Mouse (Mus musculus) adrenal gland, postnatal 25 days (tissue): ENCODE results near the gene Susd3. TPM values are rescaled to one million over a fixed set of nuclear protein-coding genes. Genes with fewer than 3 reads are reported as not detected.
A peak's percentile ranks its signal among the peaks of the same experiment; 100 is the strongest.

Source experiments
- DNase-seq: peaks from one replicate; pipeline ENCODE4 v3.0.0; 2021; ENCODE audit warnings: mixed read lengths
- total RNA-seq: library from RNA; stranded (reverse); gene quantifications from 2 replicates; pipeline ENCODE4 v1.2.3, GENCODE M21; 2021

The Susd3 gene
- total RNA-seq, 1 experiment from 2014 or later = 0.43 TPM

DNA sequence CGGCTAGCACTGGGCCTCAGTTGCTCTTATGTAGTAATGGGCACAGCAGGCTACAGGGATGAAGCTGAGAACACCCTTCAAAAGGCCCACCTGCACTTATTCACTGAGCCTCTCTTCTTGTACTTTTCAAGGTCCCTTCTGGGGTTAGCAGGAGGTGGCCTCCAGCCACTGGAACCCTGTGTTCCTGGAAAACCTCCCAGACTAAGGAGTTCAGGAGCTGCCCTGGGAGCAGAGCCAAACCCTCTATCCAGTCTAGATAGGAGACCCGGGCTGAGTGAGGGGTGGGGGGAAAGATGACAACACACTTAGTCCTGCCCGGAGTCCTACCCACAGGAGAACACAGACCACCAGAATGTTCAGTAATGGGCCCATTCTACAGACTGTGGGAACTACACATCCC lies 2.5 kb downstream of the Susd3 start:
- DNase-seq = peak; percentile 28

DNA sequence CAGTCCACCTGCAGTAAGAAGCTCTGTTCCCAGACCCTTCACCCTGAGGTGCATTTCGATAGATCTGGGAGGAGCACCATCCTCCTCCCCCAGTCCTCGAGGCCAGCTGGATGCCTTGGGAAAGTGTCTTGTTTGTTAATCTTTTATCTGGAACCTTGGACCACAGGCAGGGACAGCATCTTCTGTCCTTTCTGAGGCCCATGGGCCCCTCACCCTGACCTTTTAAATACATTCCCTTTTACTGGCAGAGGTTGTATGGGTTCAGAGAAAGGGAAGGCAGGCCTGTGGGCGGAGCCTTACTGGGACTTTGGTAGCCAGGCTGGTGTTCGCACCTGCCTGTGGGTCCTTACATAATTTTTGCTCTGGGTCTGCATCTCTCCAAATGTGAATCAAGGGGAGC lies 3.3 kb downstream of the Susd3 start:
- no peak for DNase-seq

DNA sequence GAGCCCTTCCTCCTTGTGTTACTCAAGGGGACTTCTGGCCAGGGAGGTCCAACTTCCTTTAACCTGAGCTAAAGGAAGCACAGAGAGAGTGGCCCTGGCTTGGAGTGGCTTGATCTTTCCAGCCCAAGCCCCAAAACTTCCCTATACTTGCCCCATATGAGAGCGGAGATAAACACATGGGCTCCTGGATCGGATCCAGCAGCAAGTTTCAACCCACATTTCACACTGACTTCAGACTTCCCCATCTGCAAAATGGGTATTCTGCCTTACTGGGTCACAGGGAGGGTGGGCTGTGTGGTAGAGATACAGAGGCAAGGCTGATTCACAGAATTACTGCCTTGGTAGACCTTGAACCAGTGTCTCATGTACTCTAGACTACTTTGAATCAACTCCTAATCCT lies 5.0 kb downstream of the Susd3 start:
- DNase-seq = no peak

DNA sequence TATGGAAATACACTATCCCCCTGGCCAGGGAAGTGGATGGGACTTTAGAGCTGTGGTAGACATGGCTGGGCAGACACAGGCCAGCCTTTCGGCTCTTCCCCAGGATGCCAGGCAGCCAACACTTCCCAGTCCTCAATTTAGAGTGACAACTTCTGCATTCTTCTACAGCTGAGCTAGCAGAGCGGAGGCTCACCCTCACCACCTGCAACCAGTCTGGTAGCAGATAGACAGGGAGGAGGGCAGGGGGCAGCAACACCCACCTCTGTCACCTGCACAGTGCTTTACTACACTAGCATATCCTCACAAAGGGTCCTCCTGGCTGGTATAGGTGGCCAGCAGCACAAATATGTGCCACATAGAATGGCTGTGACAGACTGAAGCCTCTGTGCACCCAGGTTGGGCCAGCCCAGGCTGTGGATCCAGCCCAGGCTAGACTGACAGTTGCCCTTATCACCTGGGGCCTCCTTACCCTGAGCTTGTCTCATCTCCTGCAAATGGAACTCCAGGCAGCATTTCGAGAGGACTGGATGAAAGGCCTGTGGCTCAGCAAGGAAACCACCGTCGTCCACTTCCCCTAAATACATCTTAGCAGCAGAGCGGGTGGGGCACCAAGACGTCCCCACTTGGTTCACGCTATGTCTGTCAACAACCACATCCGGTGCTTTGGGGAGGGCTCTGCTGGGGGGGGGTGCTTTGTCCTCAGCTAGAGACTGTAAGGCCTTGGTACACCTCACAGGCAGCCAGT lies 6.0 kb downstream of the Susd3 start:
- DNase-seq = no peak

DNA sequence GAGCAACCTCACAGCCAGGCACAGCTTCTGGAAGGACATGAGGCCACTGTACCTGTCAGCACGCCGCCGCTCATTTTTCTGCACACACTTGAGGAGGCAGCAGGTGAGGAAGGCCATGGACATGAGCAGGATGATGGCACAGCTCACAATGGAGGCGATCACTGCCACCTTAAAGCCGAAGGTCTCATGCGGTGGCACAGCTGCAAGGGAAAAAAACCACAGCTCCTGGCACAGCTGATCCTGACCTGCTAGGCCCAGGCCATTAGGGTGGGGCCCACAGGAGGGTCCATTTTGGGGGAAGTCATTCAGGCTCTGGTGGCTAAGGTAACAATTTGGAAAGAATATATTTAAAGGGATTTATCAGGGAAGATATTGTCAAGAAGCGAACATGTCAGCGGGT lies 9.8 kb downstream of the Susd3 start:
- no peak for DNase-seq

DNA sequence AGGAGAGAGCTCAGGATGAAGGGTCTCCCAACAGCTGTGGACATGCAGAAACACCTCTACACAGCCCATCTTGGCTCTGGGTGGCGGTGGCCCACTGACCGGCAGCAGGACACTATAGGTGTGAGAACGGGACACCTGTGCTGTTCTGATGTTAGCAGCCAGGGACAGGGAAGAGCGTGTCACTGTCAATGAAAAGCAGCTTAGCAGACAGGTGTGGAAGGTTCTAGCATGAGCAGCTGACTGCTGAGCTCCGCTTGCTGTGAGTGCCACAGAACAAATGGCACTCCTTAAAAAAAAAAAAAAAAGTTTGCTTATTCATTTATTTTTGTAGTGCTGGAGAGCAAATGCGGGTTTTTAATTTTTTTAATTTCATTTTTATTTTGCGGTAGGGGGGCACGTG lies 10.9 kb downstream of the Susd3 start:
- DNase-seq = no peak

DNA sequence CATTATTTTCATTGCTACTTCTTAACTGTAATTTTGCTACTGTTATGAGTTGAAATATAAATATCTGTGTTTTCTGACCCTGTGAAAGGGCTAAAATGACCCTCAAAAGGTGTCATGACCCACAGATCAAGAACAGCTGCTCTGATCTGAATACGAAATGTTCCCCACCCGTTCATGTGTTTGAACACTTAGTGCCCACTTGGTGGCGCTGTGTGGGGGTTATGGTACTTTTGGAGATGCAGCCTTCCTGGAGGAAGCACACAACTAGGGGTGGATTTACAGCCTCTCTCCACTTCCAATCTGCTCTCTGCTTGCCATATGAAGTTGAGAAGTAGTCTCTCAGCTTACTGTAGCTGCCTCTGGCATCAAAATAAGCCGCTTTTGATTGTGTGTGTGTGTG lies 13.8 kb downstream of the Susd3 start:
- no peak for DNase-seq

DNA sequence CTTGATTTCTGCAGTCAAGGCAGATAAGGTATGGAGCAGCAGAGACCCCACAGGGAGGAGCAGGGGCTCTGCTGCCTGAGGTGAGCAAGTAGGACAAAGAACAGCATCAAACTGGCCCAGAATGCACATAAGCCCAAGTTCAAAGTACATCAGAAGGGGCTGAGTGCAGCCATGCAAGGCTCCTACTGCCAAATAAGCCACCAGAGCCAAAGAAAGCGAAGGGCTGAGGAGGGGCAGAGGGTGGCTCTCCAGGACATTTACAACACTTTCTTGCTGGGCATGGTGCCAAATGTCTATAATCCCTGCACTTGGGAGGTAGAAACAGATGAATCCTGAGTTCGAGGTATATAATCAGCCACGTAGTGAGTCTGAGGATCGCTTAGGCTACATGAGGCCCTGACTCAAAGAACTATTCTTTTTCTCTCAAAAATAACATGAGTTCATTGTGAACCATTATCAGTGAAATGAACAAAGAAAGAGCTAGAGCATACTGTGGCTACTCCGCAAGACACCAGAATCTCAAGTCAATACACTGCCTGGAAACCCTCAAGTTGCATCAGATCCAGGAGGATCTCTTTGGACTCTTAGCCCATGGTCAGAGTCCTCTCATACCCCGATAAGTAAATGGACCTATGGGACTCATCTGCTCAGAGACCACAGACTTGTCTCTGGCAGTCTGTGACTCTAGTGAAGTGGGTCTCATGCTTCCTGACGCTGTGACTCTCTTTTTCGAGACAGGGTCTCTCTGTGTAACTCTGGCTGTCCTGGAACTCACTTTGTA lies 14.5 kb downstream of the Susd3 start:
- no peak for DNase-seq

DNA sequence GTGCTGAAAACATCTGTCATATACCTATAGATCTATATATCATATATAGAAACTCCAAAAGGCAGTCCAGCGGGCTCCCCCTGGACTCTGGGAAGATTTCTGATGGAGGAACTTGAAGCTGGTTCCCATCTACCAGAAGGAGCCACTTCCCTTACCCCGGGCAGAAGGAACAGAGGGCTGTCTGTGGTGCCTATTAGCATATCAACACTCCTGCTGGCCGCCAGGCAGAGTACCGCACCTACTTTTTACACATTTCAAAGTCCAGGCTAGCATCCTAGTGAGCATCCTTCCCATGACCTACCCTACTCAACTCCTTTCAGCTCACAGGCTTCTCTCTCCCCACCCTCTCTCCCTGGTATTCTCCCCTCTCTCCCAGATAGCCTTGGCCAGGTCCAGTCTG lies 22.9 kb downstream of the Susd3 start:
- DNase-seq = no peak

DNA sequence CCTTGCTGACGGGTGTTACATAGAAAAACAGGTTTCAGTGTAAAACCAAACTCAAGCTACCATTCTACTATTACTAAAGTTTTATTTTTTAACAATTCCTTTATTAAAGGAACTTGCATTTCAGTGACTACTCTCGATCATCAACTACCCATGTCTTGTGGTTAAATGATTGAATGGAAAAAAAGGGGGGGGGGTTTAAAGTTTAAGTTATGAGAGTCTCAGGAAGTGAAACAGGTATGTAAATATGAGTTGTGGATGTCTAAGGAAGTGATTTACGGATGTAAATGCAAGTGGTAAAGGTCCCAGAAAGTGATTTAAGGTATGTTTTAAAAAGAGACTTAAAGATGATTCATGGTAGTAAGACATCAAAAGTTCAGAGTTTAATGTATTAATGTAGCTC lies 23.3 kb downstream of the Susd3 start:
- DNase-seq = no peak

DNA sequence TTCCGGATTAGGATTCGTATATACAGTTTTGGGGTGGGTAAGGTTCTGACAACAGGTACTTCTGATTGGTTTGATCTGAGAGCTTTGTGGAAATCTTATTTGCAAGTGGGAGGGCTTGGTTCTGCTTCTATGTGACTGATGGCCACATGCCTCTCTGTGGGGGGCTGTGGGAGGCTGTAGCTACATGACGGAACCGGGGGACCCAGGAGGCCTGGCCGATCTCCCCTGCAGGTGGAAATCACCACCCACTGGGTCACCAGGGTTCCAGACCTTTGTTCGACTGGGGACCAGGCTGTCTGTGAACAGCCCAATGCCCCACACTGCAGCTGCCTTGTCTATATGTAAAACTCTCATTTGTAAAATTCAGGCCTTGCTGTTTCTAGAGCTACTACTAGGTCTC lies 23.8 kb downstream of the Susd3 start:
- DNase-seq = no peak

DNA sequence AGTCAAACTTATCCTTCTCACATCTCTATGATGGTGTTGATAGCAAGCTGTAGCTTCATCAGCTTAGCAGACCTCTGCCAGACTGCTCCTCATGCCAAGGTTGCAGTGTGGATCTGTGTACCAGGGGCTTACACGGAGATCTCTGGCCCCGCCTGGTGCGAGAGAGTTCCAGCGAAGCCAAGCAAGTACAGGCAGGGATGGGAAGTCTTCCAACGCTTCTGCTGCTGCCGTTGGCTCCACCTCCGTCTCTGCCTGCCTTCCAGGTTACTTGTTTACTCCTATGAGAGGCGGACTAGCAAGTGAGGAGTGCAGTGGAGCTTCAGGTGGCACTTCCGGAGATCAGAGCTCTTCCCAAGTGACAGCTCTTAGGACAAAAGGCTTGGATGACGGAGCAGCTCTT lies 24.2 kb downstream of the Susd3 start:
- DNase-seq = no peak

DNA sequence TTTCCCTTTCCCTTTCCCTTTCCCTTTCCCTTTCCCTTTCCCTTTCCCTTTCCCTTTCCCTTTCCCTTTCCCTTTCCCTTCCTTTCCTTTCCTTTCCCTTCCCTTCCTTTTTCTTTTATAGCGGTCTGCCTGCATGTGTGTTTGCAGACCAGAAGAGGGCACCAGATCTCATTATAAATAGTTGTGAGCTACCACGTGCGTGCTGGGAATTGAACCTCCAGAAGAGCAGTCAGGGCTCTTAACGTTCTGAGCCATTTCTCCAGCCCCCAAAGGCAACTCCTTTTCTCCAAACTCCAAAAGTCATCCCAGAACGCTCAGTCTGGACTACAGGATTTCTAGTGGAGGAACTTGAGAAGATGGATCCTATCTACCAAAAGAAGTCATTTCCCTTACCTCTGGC lies 27.6 kb downstream of the Susd3 start:
- no peak for DNase-seq

DNA sequence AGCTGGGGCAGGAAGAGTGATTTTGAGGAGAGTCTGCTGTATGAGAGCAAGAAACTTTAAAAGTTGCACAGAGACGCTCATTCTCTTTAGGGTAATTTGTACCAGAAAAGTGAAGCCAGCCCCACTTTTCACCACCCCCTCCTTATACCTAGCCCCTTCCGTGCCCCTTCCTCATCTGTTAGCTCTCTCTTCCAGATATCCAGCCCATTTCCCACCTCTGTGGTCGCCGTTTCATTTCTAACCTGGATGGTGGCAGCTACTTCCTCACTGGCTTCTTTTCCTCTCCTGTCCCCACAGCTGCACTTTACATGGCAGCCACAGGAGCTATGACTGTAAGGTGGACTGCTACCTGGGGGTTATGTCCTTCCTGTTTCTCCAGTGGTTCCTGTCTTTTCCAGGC lies 29.1 kb downstream of the Susd3 start:
- DNase-seq = no peak

DNA sequence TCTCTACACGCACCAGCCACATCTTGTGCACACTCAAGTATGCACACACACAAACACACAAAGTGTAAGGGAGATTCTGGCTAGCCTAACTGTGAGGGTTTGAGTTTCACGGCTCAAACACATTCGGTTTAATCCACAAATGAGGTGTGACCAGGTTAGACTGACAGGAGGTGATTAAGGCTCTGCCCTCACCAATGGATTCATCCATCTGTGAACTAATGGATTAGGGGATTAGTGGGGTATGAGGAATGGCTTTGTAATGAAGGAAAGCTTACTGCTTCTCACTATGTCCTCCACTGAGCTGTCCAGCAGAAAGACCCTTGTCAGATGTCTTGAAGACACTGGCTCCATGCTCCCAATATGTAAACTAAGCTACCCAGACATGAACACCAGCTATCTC lies 29.9 kb downstream of the Susd3 start:
- DNase-seq = no peak

DNA sequence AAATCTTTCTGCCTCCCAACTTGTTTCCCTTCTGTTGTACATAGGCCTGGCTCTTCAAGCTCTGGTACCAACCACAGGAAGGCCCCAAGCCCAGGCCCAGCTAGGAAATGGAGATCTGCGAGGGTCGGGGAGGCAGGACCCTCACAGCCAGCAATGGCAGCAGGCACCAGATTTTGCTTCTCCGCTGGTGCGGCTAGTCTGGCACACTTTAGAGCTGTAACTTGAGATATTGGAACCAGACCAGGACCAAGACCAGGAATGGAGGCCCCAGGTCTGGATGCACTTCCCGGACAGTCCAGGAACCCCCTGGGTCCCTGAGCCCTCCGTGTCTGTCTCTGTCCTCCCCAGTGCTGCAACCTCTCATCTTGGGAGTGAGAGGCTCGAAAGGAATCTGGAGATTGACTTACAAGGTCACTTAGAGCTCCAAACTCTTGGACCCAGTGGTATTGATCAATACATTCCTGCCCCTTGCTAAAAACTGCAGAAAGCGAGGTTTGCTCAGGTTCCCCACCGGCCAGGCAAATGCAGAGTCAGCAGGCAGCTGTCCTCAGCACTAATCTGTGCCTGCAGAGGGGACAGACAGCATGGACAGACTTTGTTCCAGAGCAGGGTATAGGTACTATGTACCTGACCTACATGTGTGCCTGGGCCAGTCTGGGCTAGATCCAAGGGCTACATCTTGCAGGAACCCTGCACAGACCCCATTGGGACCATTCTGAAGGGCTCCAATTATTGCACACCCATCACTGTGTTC lies 31.5 kb downstream of the Susd3 start:
- DNase-seq = no peak

DNA sequence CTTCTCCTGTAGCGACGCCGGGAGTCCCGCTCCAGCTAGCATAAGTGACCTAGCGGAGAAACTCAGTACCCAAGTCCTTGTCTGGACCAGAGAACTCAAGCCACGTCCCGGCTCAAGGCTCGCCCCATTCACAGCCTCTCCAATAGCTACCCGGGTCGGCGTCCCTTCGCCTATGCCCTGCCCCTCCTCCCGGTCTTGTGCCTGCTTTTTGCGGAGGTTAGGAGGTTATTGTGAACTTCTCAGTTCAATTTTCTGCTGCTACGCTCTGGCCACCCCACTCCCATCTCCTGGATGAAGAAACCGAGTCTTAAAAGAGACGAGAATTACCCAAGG lies 32.3 kb downstream of the Susd3 start:
- DNase-seq = no peak

DNA sequence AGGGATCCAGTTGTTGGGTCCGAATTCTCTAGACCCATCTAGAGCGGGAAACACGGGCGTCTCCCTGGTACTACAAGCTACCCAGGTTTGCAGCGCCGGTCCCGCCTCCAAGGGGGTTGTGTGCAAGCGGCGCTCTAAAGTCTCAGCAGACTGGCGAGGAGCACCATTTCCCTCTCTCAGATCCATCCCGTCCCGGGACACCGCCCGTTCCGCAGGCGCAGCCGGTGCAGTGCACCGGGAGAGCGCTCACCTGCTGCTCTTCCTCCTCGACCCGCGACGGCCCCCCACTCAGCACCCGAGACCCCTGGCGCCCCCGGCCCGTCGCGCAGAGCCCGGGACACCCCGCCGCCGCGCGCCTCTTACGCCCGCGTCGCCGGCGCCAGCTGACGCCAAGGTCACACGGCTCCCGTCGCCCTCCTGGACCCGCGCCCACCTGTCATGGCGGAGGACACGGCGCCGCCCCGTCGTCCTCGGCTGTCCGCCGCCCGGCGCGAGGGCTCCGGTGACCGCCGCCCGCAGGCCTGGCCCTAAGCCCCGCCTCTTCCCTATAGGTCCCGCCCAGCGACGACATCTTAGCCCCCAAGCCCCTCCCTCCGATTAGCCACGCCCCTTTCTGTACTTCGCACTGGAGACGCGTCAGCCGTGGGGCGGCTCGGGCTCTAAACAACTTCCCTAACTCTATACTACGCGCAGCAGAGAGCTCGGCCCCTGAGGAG lies 32.8 kb downstream of the Susd3 start, which contains the start of gene Card19:
Gene Card19 (minus strand): TSS at position 534 of the 716 bp plus-strand sequence.
- peak; percentile 95 for DNase-seq

DNA sequence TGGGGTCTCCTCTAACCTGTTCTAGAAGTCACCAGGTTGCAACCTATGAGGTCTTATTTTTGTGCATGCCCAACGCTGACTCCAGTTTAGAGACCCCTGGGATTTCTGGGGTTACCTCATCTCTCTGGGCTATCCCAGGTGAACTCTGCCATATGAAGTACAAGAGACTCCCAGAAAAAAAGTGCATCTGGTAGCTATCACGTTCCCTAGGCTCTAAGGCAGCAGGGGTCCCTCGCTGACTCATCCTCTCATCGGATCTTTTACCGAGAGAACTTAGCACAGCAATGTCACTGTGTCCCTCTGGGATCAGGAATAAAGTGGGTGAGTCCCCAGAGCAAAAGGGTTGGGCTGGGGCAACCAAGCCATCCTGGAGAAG lies 33.4 kb downstream of the Susd3 start:
- DNase-seq = no peak

DNA sequence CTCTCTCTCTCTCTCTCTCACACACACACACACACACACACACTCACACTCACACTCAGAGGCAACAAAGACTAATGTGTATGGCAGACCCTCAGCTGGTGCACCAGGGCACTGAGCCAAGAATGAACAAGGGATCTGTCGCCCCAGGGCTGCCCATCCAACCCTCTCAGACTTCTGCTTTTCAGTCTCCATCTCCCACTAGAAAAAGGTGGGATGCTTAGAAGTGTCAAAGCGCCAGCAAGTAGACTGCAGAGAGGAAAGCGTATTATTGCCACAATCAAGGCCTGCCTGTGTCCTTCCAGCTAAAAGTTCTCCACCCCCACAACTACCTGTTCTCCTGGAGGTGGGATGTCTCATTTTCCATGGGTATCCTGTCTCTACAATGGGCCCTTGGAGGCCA lies 34.1 kb downstream of the Susd3 start:
- no peak for DNase-seq

DNA sequence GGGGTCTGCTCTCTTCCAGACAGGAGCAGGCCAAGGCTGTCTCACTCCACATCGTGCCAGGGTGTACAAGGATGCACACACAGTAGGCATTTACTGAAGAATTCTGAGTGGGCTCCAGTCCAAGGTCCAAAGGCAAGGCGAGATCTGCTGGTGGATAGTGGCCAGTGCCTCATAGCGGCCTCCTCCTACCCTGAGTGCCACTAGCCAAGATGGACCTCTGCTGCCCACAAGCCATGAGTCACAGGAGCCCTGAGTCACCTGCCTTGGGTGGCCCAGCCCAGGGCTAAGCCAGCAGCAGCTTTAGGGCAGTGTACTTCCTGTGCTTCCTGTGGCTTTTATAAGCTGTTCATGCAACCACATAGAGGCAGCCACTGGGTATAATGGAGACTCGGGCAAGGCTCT lies 35.0 kb downstream of the Susd3 start:
- peak; percentile 77 for DNase-seq

DNA sequence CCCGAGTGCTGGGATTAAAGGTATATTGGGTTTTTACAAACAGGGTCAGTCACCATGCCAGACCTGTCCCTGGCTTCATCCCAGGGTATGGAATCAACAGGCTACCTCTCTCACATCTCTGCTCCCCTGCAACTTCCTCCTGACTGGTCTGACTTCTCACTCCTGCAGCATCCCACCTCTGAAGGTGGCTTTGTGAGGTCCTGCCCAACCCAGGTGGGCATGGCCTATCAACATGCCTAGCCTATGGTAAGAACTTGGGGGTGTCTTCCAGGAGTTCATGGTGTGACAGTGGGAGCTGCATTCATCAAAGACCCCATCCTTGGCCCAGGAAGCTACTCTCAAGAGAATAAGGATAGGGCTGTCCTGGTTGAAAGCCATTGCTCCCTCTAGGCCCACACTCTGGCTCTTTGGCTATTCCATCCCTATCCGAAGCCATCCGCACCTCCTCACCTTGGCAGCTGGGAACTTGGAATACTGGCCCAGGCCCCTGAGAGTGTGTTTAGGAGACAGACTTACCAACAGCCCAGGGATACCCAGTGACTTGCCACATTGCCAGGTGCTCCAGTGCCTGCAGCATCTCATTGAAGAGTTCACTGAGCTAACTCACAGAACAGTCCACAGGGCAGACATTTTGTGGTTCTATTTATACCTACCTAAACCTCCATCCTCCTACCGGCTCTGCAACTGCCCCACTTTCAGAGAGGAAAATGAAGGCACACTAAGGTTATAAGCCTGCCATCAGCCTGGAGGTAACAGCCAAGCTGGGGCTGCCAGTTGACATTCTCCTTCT lies 35.6 kb downstream of the Susd3 start:
- no peak for DNase-seq
